In the genomic region with DNA sequence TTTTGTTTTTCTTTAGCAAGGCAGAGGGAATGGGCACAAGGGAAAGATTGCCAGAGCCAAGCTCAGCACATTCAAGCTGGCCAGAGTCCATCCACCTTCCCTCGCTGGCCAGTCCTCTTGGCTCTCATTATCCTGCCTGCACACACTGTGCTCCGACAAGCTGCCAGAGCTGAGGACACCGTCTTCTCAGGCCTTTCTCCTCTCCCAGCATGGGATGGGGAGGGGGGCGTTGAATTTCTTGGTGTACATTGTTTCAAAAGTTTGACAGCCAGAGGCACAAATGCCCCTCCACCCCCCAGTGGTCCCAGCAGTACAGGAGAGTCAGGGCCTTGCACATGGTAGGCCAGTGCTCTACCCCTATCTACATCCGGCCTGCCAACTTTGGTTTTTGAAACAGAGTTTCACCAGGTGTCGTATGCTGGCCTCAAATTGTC, we compare ENCODE assay signal across 9 mouse cellular contexts. TPM values are rescaled to one million over a fixed set of nuclear protein-coding genes. Genes with fewer than 3 reads are reported as not detected.
DNase-seq lines count a peak whose midpoint lies in the region; ATAC-seq and TF ChIP-seq lines count a peak whose summit lies in the region.
"Had no signal": no experiment of that assay in that cellular context is flagged by ENCODE, and none has a peak within 500 bp of the region (broad histone marks: within the 10 kb centered on the region; RNA-seq: fewer than 3 reads in every experiment).

No protein-coding gene starts in this region.

- H3K27ac ChIP-seq in forebrain, postnatal 0 days (ENCODE audit: low read depth, low read length) = peak overlapping the region; percentile 15; the same call in 1 of the 2 replicates
- peak overlapping the region; percentile 28; the same call in 1 of the 2 replicates for H3K27ac ChIP-seq in intestine, embryonic 16.5 days (ENCODE audit: low read length)
- no peak overlapping the region for H3K27ac ChIP-seq in liver, embryonic 11.5 days (ENCODE audit: low read depth, low read length)
- H3K27ac ChIP-seq in neural tube, embryonic 12.5 days = no peak overlapping the region

- no peaks in the 10 kb centered on the region for H3K9me3 ChIP-seq in forebrain, postnatal 0 days (ENCODE audit: low read length)
- H3K9me3 ChIP-seq in intestine, embryonic 16.5 days (ENCODE audit: control insufficient read depth, low read length) = no peaks in the 10 kb centered on the region
- H3K9me3 ChIP-seq in liver, embryonic 11.5 days (ENCODE audit: control insufficient read depth, low read length) = no peaks in the 10 kb centered on the region
- H3K9me3 ChIP-seq in neural tube, embryonic 12.5 days = no peaks in the 10 kb centered on the region

- H3K9ac ChIP-seq in forebrain, postnatal 0 days = peak overlapping the region; percentile 71; the same call in 1 of the 2 replicates
- H3K9ac ChIP-seq in intestine, embryonic 16.5 days (ENCODE audit: low read depth, low read length) = peak overlapping the region; percentile 33; the same call in 1 of the 2 replicates
- peak overlapping the region; percentile 67; the same call in 1 of the 2 replicates for H3K9ac ChIP-seq in liver, embryonic 11.5 days (ENCODE audit: low read depth, low read length)
- H3K9ac ChIP-seq in neural tube, embryonic 12.5 days = no peak overlapping the region; the same call in 1 of the 2 replicates

- peaks cover 17% of the 10 kb centered on the region for H3K4me1 ChIP-seq in forebrain, postnatal 0 days (ENCODE audit: insufficient read depth)
- H3K4me1 ChIP-seq in intestine, embryonic 16.5 days (ENCODE audit: control insufficient read depth, insufficient read depth, low read length) = peaks cover 17% of the 10 kb centered on the region
- peaks cover 9% of the 10 kb centered on the region for H3K4me1 ChIP-seq in liver, embryonic 11.5 days (replicated peaks; ENCODE audit: control insufficient read depth, insufficient read depth, low read length)
- peaks cover 11% of the 10 kb centered on the region for H3K4me1 ChIP-seq in neural tube, embryonic 12.5 days

- peak; percentile 30 for ATAC-seq in forebrain, postnatal 0 days
- ATAC-seq in intestine, embryonic 16.5 days = peak; percentile 27
- peak; percentile 14 for ATAC-seq in liver, embryonic 11.5 days (replicated peaks; ENCODE audit: low FRiP score)
- peak; percentile 38; the same call in 1 of the 2 replicates for ATAC-seq in neural tube, embryonic 12.5 days (ENCODE audit: low FRiP score, low read depth)

- peak; percentile 41 for DNase-seq in adrenal gland, adult 2 months
- DNase-seq in adrenal gland, adult 8-10 months = no peak
- peak; percentile 30 for DNase-seq in adrenal gland, postnatal 25 days
- peak; percentile 41 for DNase-seq in forebrain, postnatal 0 days
- no peak for DNase-seq in liver, embryonic 11.5 days (ENCODE audit: low spot score)
- no peak for DNase-seq in right cerebral cortex, postnatal 4 days

- no peak for TF ChIP-seq CTCF in forebrain, postnatal 0 days (IDR thresholded peaks at IDR 0.05; ENCODE audit: low read depth)

- 24% methylated on average over 6 of the region's 6 CpGs for WGBS in forebrain, postnatal 0 days
- 49% methylated on average over 6 of the region's 6 CpGs for WGBS in intestine, embryonic 16.5 days
- 59% methylated on average over 6 of the region's 6 CpGs for WGBS in liver, embryonic 11.5 days
- WGBS in neural tube, embryonic 12.5 days = 57% methylated on average over 6 of the region's 6 CpGs

- H3K4me3 ChIP-seq in forebrain, postnatal 0 days (ENCODE audit: low read depth, low read length) = peak overlapping the region; percentile 61; the same call in 1 of the 2 replicates
- peak overlapping the region; percentile 85 for H3K4me3 ChIP-seq in intestine, embryonic 16.5 days (ENCODE audit: low read length)
- H3K4me3 ChIP-seq in liver, embryonic 11.5 days (ENCODE audit: low read depth, low read length) = peak overlapping the region; percentile 63
- H3K4me3 ChIP-seq in neural tube, embryonic 12.5 days = no peak overlapping the region

- H3K27me3 ChIP-seq in forebrain, postnatal 0 days (ENCODE audit: insufficient read depth, low read length) = no peaks in the 10 kb centered on the region
- H3K27me3 ChIP-seq in intestine, embryonic 16.5 days (replicated peaks; ENCODE audit: control insufficient read depth, insufficient read depth, low read length) = no peaks in the 10 kb centered on the region
- H3K27me3 ChIP-seq in liver, embryonic 11.5 days (replicated peaks; ENCODE audit: control insufficient read depth, insufficient read depth, low read length) = no peaks in the 10 kb centered on the region
- no peaks in the 10 kb centered on the region for H3K27me3 ChIP-seq in neural tube, embryonic 12.5 days (replicated peaks)

- H3K36me3 ChIP-seq in forebrain, postnatal 0 days (ENCODE audit: insufficient read depth) = peaks cover 3% of the 10 kb centered on the region; the same call in 1 of the 2 replicates
- no peaks in the 10 kb centered on the region for H3K36me3 ChIP-seq in intestine, embryonic 16.5 days (ENCODE audit: control insufficient read depth, insufficient read depth, low read length)
- peaks cover 3% of the 10 kb centered on the region; the same call in 1 of the 2 replicates for H3K36me3 ChIP-seq in liver, embryonic 11.5 days (ENCODE audit: control insufficient read depth, insufficient read depth, low read length)
- peaks cover 16% of the 10 kb centered on the region for H3K36me3 ChIP-seq in neural tube, embryonic 12.5 days

- peak overlapping the region; percentile 97 for H3K4me2 ChIP-seq in forebrain, postnatal 0 days (ENCODE audit: low read depth)
- H3K4me2 ChIP-seq in intestine, embryonic 16.5 days (ENCODE audit: low read depth, low read length) = peak overlapping the region; percentile 97
- peak overlapping the region; percentile 99 for H3K4me2 ChIP-seq in liver, embryonic 11.5 days
- H3K4me2 ChIP-seq in neural tube, embryonic 12.5 days (replicated peaks) = peak overlapping the region; percentile 87

RNA-seq across cellular contexts. Expression of a gene that starts 0.4 kb away (rescaled TPM):
- total RNA-seq in adrenal gland, adult 2 months (2021) = 100 to 1,000 TPM; 119 to 123 TPM
- 363 and 377 TPM in 2 replicates for polyA plus RNA-seq in adrenal gland, adult 2 months (2012; rRNA removed)
- total RNA-seq in adrenal gland, adult 8-10 months (2022) = 100 to 1,000 TPM; 128 to 162 (median 139) TPM
- total RNA-seq in adrenal gland, postnatal 25 days (2021) = 101 and 102 TPM in 2 replicates
- total RNA-seq in forebrain, postnatal 0 days (2014; rRNA removed) = 97.3 and 135 TPM in 2 replicates
- 79.8 and 109 TPM in 2 replicates for polyA plus RNA-seq in forebrain, postnatal 0 days (2015; fragmentation: Nextera tagmentation; extraction: Ambion mirVana)
- polyA plus RNA-seq in intestine, embryonic 16.5 days (2015; fragmentation: Nextera tagmentation; extraction: Ambion mirVana) = 90.5 and 99.0 TPM in 2 replicates
- polyA plus RNA-seq in liver, embryonic 11.5 days (2014; fragmentation: Nextera tagmentation; extraction: Ambion mirVana) = 40.5 and 42.5 TPM in 2 replicates
- 40.9 and 43.0 TPM in 2 replicates for polyA plus RNA-seq in neural tube, embryonic 12.5 days (2016; fragmentation: Nextera tagmentation; extraction: Ambion mirVana)

RNA-seq across cellular contexts. Expression of a gene that starts 32.6 kb away (rescaled TPM):
- 100 to 1,000 TPM; 117 to 126 TPM for total RNA-seq in adrenal gland, adult 2 months (2021)
- 38.7 and 44.4 TPM in 2 replicates for polyA plus RNA-seq in adrenal gland, adult 2 months (2012; rRNA removed)
- 100 to 1,000 TPM; 130 to 147 (median 132) TPM for total RNA-seq in adrenal gland, adult 8-10 months (2022)
- total RNA-seq in adrenal gland, postnatal 25 days (2021) = 121 and 129 TPM in 2 replicates
- 186 and 192 TPM in 2 replicates for total RNA-seq in forebrain, postnatal 0 days (2014; rRNA removed)
- polyA plus RNA-seq in forebrain, postnatal 0 days (2015; fragmentation: Nextera tagmentation; extraction: Ambion mirVana) = 266 and 286 TPM in 2 replicates
- polyA plus RNA-seq in intestine, embryonic 16.5 days (2015; fragmentation: Nextera tagmentation; extraction: Ambion mirVana) = 306 and 335 TPM in 2 replicates
- polyA plus RNA-seq in liver, embryonic 11.5 days (2014; fragmentation: Nextera tagmentation; extraction: Ambion mirVana) = 403 and 404 TPM in 2 replicates
- 311 and 324 TPM in 2 replicates for polyA plus RNA-seq in neural tube, embryonic 12.5 days (2016; fragmentation: Nextera tagmentation; extraction: Ambion mirVana)

RNA-seq across cellular contexts. Expression of a gene that starts 38.9 kb away (rescaled TPM):
- under 1 TPM; 0.26 to 0.83 TPM for total RNA-seq in adrenal gland, adult 2 months (2021)
- polyA plus RNA-seq in adrenal gland, adult 2 months (2012; rRNA removed) = 0.34 and 1.1 TPM in 2 replicates
- 1 to 10 TPM in 2 of 4 experiments, under 1 TPM in 2; 0.73 to 1.9 (median 1.3) TPM for total RNA-seq in adrenal gland, adult 8-10 months (2022)
- 0.29 and 1.7 TPM in 2 replicates for total RNA-seq in adrenal gland, postnatal 25 days (2021)
- total RNA-seq in forebrain, postnatal 0 days (2014; rRNA removed) = 10.5 and 14.6 TPM in 2 replicates
- polyA plus RNA-seq in forebrain, postnatal 0 days (2015; fragmentation: Nextera tagmentation; extraction: Ambion mirVana) = 7.2 and 11.8 TPM in 2 replicates
- polyA plus RNA-seq in intestine, embryonic 16.5 days (2015; fragmentation: Nextera tagmentation; extraction: Ambion mirVana) = 1.4 and 2.8 TPM in 2 replicates
- polyA plus RNA-seq in liver, embryonic 11.5 days (2014; fragmentation: Nextera tagmentation; extraction: Ambion mirVana) = 4.1 and 5.4 TPM in 2 replicates
- 11.5 and 18.0 TPM in 2 replicates for polyA plus RNA-seq in neural tube, embryonic 12.5 days (2016; fragmentation: Nextera tagmentation; extraction: Ambion mirVana)
- total RNA-seq: neutrophil, adult 5-6 weeks had no signal

RNA-seq across cellular contexts. Expression of a gene that starts 39.0 kb away (rescaled TPM):
- total RNA-seq in adrenal gland, adult 2 months (2021) = 10 to 100 TPM; 12.8 to 24.5 TPM
- 6.2 and 7.3 TPM in 2 replicates for polyA plus RNA-seq in adrenal gland, adult 2 months (2012; rRNA removed)
- 10 to 100 TPM; 17.1 to 26.4 (median 22.0) TPM for total RNA-seq in adrenal gland, adult 8-10 months (2022)
- 12.7 and 14.3 TPM in 2 replicates for total RNA-seq in adrenal gland, postnatal 25 days (2021)
- 133 and 153 TPM in 2 replicates for total RNA-seq in forebrain, postnatal 0 days (2014; rRNA removed)
- polyA plus RNA-seq in forebrain, postnatal 0 days (2015; fragmentation: Nextera tagmentation; extraction: Ambion mirVana) = 41.2 and 60.4 TPM in 2 replicates
- polyA plus RNA-seq in intestine, embryonic 16.5 days (2015; fragmentation: Nextera tagmentation; extraction: Ambion mirVana) = 11.0 and 12.7 TPM in 2 replicates
- polyA plus RNA-seq in liver, embryonic 11.5 days (2014; fragmentation: Nextera tagmentation; extraction: Ambion mirVana) = 3.4 and 3.6 TPM in 2 replicates
- polyA plus RNA-seq in neural tube, embryonic 12.5 days (2016; fragmentation: Nextera tagmentation; extraction: Ambion mirVana) = 26.0 and 38.1 TPM in 2 replicates

RNA-seq across cellular contexts. Expression of a gene that starts 40.3 kb away (rescaled TPM):
- total RNA-seq in adrenal gland, adult 2 months (2021) = 1 to 10 TPM in 1 of 2 experiments, not detected in 1; 1.0 TPM
- 0.55 and 1.3 TPM in 2 replicates for polyA plus RNA-seq in adrenal gland, adult 2 months (2012; rRNA removed)
- total RNA-seq in adrenal gland, adult 8-10 months (2022) = 1 to 10 TPM in 1 of 4 experiments, under 1 TPM in 3; 0.12 to 1.1 (median 0.75) TPM
- 0.30 and 0.38 TPM in 2 replicates for total RNA-seq in adrenal gland, postnatal 25 days (2021)
- total RNA-seq in forebrain, postnatal 0 days (2014; rRNA removed) = 0.85 and 1.6 TPM in 2 replicates
- 0.28 and 0.34 TPM in 2 replicates for polyA plus RNA-seq in forebrain, postnatal 0 days (2015; fragmentation: Nextera tagmentation; extraction: Ambion mirVana)
- polyA plus RNA-seq in intestine, embryonic 16.5 days (2015; fragmentation: Nextera tagmentation; extraction: Ambion mirVana) = 8.5 and 10.5 TPM in 2 replicates
- 0.32 and 0.37 TPM in 2 replicates for polyA plus RNA-seq in liver, embryonic 11.5 days (2014; fragmentation: Nextera tagmentation; extraction: Ambion mirVana)
- polyA plus RNA-seq in neural tube, embryonic 12.5 days (2016; fragmentation: Nextera tagmentation; extraction: Ambion mirVana) = 0.06 and 0.15 TPM in 2 replicates

Comparison
In these comparisons a context has a peak if more than half of its experiments do, and no peak if none do; other contexts are left out.
1. DNase-seq: peak in adrenal gland, adult 2 months (single experiment), adrenal gland, postnatal 25 days (single experiment) and forebrain, postnatal 0 days (single experiment); none in adrenal gland, adult 8-10 months (single experiment), liver, embryonic 11.5 days (single experiment) and right cerebral cortex, postnatal 4 days (single experiment).
2. H3K27ac ChIP-seq: peak in forebrain, postnatal 0 days (single experiment) and intestine, embryonic 16.5 days (single experiment); none in liver, embryonic 11.5 days (single experiment) and neural tube, embryonic 12.5 days (single experiment).
3. Peak in every context shown above with its lines, with median percentiles within 50 percentile points of each other: ATAC-seq and H3K4me2 ChIP-seq.